In genomic region chr9:55571071-55571470, GRCm38 (mm10) we compare ENCODE assay signal across 28 mouse cellular contexts. TPM values are rescaled to one million over a fixed set of nuclear protein-coding genes. Genes with fewer than 3 reads are reported as not detected.
"Had no signal": no experiment of that assay in that cellular context is flagged by ENCODE, and none has a peak within 500 bp of the region (broad histone marks: within the 10 kb centered on the region; RNA-seq: fewer than 3 reads in every experiment).

No protein-coding gene starts in this region.

- H3K4me2 ChIP-seq: heart, embryonic 11.5 days; heart, embryonic 13.5 days; heart, embryonic 15.5 days; hindbrain, embryonic 13.5 days; hindbrain, embryonic 15.5 days; limb, embryonic 13.5 days; limb, embryonic 15.5 days had no signal

- H3K4me1 ChIP-seq: heart, embryonic 13.5 days; heart, embryonic 15.5 days; hindbrain, embryonic 13.5 days; hindbrain, embryonic 15.5 days had no signal

- ATAC-seq: hindbrain, postnatal 0 days; intestine, embryonic 16.5 days had no signal

- H3K4me3 ChIP-seq: gastrocnemius, adult 2 months; heart, adult 2 months; heart, embryonic 13.5 days; heart, embryonic 15.5 days; hindbrain, embryonic 13.5 days; hindbrain, embryonic 15.5 days; limb, embryonic 13.5 days; limb, embryonic 15.5 days had no signal

- H3K9me3 ChIP-seq: heart, embryonic 13.5 days; heart, embryonic 15.5 days; hindbrain, embryonic 13.5 days; hindbrain, embryonic 15.5 days; limb, embryonic 13.5 days; limb, embryonic 15.5 days had no signal

- H3K27me3 ChIP-seq: heart, embryonic 13.5 days; heart, embryonic 15.5 days; hindbrain, embryonic 13.5 days; hindbrain, embryonic 15.5 days; limb, embryonic 13.5 days; limb, embryonic 15.5 days had no signal

- DNase-seq: gastrocnemius, adult 2 months; gastrocnemius, postnatal 10 days; gastrocnemius, postnatal 36 days; heart, adult 2 months; heart, postnatal 14 days; heart, postnatal 36 days; kidney, adult 11 months; kidney, adult 2 months; kidney, postnatal 14 days; kidney, postnatal 36 days; layer of hippocampus, adult 9-11 months; layer of hippocampus, postnatal 36 days; left cerebral cortex, postnatal 4 days had no signal

- H3K27ac ChIP-seq: gastrocnemius, adult 2 months; heart, adult 2 months; heart, embryonic 13.5 days; heart, embryonic 15.5 days; hindbrain, embryonic 13.5 days; hindbrain, embryonic 15.5 days; hindbrain, postnatal 0 days; limb, embryonic 13.5 days; limb, embryonic 15.5 days had no signal

- H3K9ac ChIP-seq: heart, embryonic 13.5 days; heart, embryonic 15.5 days; hindbrain, embryonic 13.5 days; hindbrain, embryonic 15.5 days; limb, embryonic 13.5 days; limb, embryonic 15.5 days had no signal

- H3K36me3 ChIP-seq: heart, embryonic 13.5 days; heart, embryonic 15.5 days; hindbrain, embryonic 13.5 days; hindbrain, embryonic 15.5 days; limb, embryonic 13.5 days; limb, embryonic 15.5 days had no signal

RNA-seq across cellular contexts. Expression of gene Isl2, which starts 32.6 kb away (rescaled TPM):
- polyA plus RNA-seq: frontal cortex, adult 2 months; gonadal fat pad, adult 2 months; heart, postnatal 0 days; kidney, embryonic 14.5 days; kidney, embryonic 16.5 days; liver, adult 2 months had no signal
